Mouse (Mus musculus) liver, postnatal 0 days (tissue): ENCODE results near the gene Hmgcs2. TPM values are rescaled to one million over a fixed set of nuclear protein-coding genes. Genes with fewer than 3 reads are reported as not detected.

Source experiments
- ATAC-seq: fragments of 200-750 bp; cut with Nextera tagmentation; 2 replicates; pipeline ENCODE4 v1.8.0; 2017; ENCODE audit warnings: mild to moderate bottlenecking, moderate library complexity
- DNase-seq: peaks from one replicate; pipeline ENCODE4 v3.0.0-alpha.2; 2016
- H3K27ac ChIP-seq: fragments of 300-500 bp; sonication (generic); 2 replicates; pipeline ENCODE4 v1.5.1; 2014; ENCODE audit warnings: antibody characterized with exemption, moderate library complexity, mild to moderate bottlenecking, low read depth
- H3K27me3 ChIP-seq: fragments of 300-500 bp; sonication (generic); 2 replicates; pipeline ENCODE4 v1.6.1; 2014; ENCODE audit warnings: low read length, control low read depth, mixed read lengths; ENCODE audit not compliant: insufficient read depth
- H3K36me3 ChIP-seq: fragments of 300-500 bp; sonication (generic); replicated peaks from 2 replicates; pipeline ENCODE4 v1.6.1; 2014; ENCODE audit warnings: mild to moderate bottlenecking, control low read depth, low read length, moderate library complexity, mixed read lengths; ENCODE audit not compliant: insufficient read depth
- H3K4me1 ChIP-seq: fragments of 300-500 bp; sonication (generic); 2 replicates; pipeline ENCODE4 v1.6.1; 2014; ENCODE audit warnings: antibody characterized with exemption, mild to moderate bottlenecking, control low read depth; ENCODE audit not compliant: insufficient read depth
- H3K4me2 ChIP-seq: fragments of 300-500 bp; sonication (generic); 2 replicates; pipeline ENCODE4 v1.6.1; 2014; ENCODE audit warnings: low read depth, mild to moderate bottlenecking, low read length, moderate library complexity, mixed read lengths
- H3K4me3 ChIP-seq: fragments of 300-500 bp; sonication (generic); 2 replicates; pipeline ENCODE4 v1.5.1; 2014; ENCODE audit warnings: low read depth, low read length
- H3K9ac ChIP-seq: fragments of 300-500 bp; sonication (generic); replicated peaks from 2 replicates; pipeline ENCODE4 v1.6.1; 2014; ENCODE audit warnings: mild to moderate bottlenecking, moderate library complexity
- H3K9me3 ChIP-seq: fragments of 300-500 bp; sonication (generic); 2 replicates; pipeline ENCODE4 v1.6.1; 2016; ENCODE audit warnings: mild to moderate bottlenecking, control low read depth, low read length, mixed read lengths
- CTCF ChIP-seq: sonication (generic); IDR thresholded peaks from 2 replicates; pipeline ENCODE4 v1.5.1; 2016; ENCODE audit warnings: antibody characterized with exemption, low read depth
- EP300 ChIP-seq: IDR thresholded peaks from 2 replicates; pipeline ENCODE4 v1.6.1; 2016; ENCODE audit warnings: antibody characterized with exemption, low read depth, mild to moderate bottlenecking
- WGBS: fragments of 180-500 bp; shearing (Covaris S2); extraction: QIAGEN DNeasy Blood & Tissue Kit; methylation state at CpG from one replicate; pipeline ENCODE4 v1.1.7; 2014; ENCODE audit not compliant: insufficient replicate concordance; 5-methylcytosine and 5-hydroxymethylcytosine counted together
- polyA plus RNA-seq: library from polyadenylated mRNA; unstranded; fragments of >200 nt; fragmentation: Nextera tagmentation; extraction: Ambion mirVana; gene quantifications from 2 replicates; pipeline ENCODE4 v1.2.1, GENCODE M21; 2015

Gene Hmgcs2
- polyA plus RNA-seq, 1 experiment from 2014 or later, result 1,631 TPM

- H3K27me3 ChIP-seq, result no peaks in the 10 kb centered on the region
- peaks cover 21% of the 10 kb centered on the region for H3K36me3 ChIP-seq
- ATAC-seq (peak; percentile 58), DNase-seq (no peak)
- no peaks in the 10 kb centered on the region for H3K9me3 ChIP-seq
- no peak overlapping the region for H3K4me2 ChIP-seq
- 58% methylated on average over 5 of the region's 5 CpGs for WGBS
- TF ChIP-seq EP300 (no peak), CTCF (no peak)
- no peak overlapping the region for H3K9ac ChIP-seq
- no peak overlapping the region for H3K4me3 ChIP-seq
- H3K27ac ChIP-seq, result no peak overlapping the region
- no peaks in the 10 kb centered on the region for H3K4me1 ChIP-seq
Measured at GRCm38 (mm10) chr3:98322209-98322608, 42.0 kb downstream of the Hmgcs2 start.

- no peak for ATAC-seq
- DNase-seq, result no peak
Measured at GRCm38 (mm10) chr3:98324235-98324634, 44.0 kb downstream of the Hmgcs2 start.

DNA sequence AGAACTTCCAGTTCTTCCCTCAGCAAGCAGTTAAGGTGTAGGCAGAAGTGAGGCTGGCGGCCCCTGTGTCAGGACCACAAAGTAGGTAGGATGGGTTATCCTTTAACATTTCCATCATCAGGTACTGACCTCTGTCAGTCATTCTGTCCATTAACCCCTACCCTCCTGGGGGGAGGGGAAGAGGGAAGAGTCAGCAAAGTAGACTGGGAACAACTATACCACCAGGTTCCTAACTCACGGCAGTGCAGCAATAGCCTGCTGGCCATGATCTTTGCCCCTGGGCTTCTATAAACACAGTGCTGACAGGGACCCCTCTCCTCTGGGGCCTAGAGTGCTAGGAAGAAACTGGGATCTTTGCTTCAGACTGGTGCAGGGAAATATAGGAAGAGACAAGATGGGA, 53.8 kb downstream of the Hmgcs2 start:
- peak; percentile 7; the same call in 1 of the 2 replicates for ATAC-seq

More at GRCm38 (mm10) chr3:98324235-98324634, 44.0 kb downstream of the Hmgcs2 start:
- no peaks in the 10 kb centered on the region for H3K4me1 ChIP-seq
- H3K4me3 ChIP-seq, result no peak overlapping the region
- 73% methylated on average over 9 of the region's 9 CpGs for WGBS
- no peak overlapping the region for H3K27ac ChIP-seq
- no peaks in the 10 kb centered on the region for H3K27me3 ChIP-seq
- H3K4me2 ChIP-seq, result no peak overlapping the region
- H3K36me3 ChIP-seq, result peaks cover 16% of the 10 kb centered on the region
- TF ChIP-seq CTCF, result no peak
- TF ChIP-seq EP300, result no peak
- H3K9me3 ChIP-seq, result no peaks in the 10 kb centered on the region
- no peak overlapping the region for H3K9ac ChIP-seq

GRCm38 (mm10) chr3:98335331-98335730, 55.1 kb downstream of the Hmgcs2 start:
- peaks cover 38% of the 10 kb centered on the region for H3K4me1 ChIP-seq
- no peak for ATAC-seq
- H3K27ac ChIP-seq, result peak overlapping the region; percentile 5; the same call in 1 of the 2 replicates
- H3K36me3 ChIP-seq, result no peaks in the 10 kb centered on the region
- H3K4me3 ChIP-seq, result no peak overlapping the region
- H3K9me3 ChIP-seq, result no peaks in the 10 kb centered on the region
- DNase-seq, result no peak
- no peak for TF ChIP-seq EP300
- no peak for TF ChIP-seq CTCF
- no peak overlapping the region for H3K9ac ChIP-seq
- peak overlapping the region; percentile 40; the same call in 1 of the 2 replicates for H3K4me2 ChIP-seq
- H3K27me3 ChIP-seq, result no peaks in the 10 kb centered on the region

More for the DNA sequence above, 53.8 kb downstream of the Hmgcs2 start:
- WGBS, result 75% methylated on average over 2 of the region's 2 CpGs
- no peak overlapping the region for H3K4me3 ChIP-seq
- H3K9ac ChIP-seq, result no peak overlapping the region
- DNase-seq, result no peak
- no peaks in the 10 kb centered on the region for H3K9me3 ChIP-seq
- no peak overlapping the region for H3K27ac ChIP-seq
- H3K4me2 ChIP-seq, result no peak overlapping the region
- no peaks in the 10 kb centered on the region for H3K27me3 ChIP-seq
- TF ChIP-seq CTCF (no peak), EP300 (no peak)
- peaks cover 35% of the 10 kb centered on the region for H3K4me1 ChIP-seq
- no peaks in the 10 kb centered on the region; the same call in 1 of the 2 replicates for H3K36me3 ChIP-seq

GRCm38 (mm10) chr3:98335886-98336285, 55.7 kb downstream of the Hmgcs2 start:
- H3K4me2 ChIP-seq, result peak overlapping the region; percentile 40; the same call in 1 of the 2 replicates
- H3K4me3 ChIP-seq, result no peak overlapping the region
- H3K9ac ChIP-seq, result no peak overlapping the region
- H3K27ac ChIP-seq, result 0 out of 2 replicates have a peak overlapping the region, but pooled peaks have one; percentile 16
- H3K9me3 ChIP-seq, result no peaks in the 10 kb centered on the region
- 27% methylated on average over 7 of the region's 7 CpGs for WGBS
- no peak for TF ChIP-seq EP300
- TF ChIP-seq CTCF, result no peak
- ATAC-seq (peak; percentile 22; the same call in 1 of the 2 replicates), DNase-seq (no peak)
- no peaks in the 10 kb centered on the region for H3K27me3 ChIP-seq
- H3K36me3 ChIP-seq, result no peaks in the 10 kb centered on the region
- H3K4me1 ChIP-seq, result peaks cover 38% of the 10 kb centered on the region

DNA sequence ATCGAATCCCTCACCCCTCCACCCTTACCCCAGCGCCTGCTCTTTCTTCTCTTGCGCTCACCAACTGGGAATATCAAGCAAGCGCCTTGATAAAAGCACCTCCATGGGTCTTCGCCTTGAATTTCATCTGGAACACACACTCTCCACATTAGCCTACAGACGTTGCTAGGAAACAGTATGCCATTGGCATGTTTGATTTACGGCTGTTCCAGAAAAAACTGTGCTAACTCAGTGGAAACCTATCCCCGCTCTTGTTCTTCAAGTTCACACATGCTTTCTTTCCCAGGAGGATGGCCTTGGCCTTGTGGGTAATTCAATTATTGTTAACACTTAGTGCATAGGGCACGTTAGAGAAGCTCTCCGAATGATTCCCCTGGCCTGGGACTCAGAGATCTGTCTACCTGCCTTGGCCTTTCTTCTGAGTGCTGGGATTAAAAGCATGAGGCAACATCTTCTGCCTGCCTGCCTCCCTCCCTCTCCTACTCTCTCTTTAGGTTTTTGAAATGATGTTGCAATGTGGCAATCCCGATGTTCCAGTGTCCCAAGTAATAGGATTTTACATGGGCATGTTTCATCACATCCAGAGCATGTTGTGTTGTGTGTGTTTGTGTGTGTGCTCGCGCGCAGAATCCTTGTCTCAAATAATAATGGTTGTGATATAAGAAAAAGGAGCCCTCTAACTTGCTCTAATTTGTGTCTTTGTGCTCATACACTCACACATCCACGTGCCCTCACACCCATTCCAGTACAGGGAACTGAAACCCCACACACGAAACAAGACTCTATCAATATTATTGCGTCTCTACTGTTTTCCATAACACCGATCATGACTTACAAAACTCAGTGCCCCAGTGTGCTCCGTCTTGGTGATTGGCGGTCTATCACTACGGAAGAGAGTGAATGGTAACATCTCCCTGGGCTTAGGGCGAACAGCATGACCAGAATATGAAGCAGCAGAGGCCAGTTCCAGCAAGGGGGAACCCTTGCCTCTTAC, 56.7 kb downstream of the Hmgcs2 start:
- no peak overlapping the region for H3K9ac ChIP-seq
- H3K4me3 ChIP-seq, result no peak overlapping the region
- peaks cover 38% of the 10 kb centered on the region for H3K4me1 ChIP-seq

More for the DNA sequence above, 56.7 kb downstream of the Hmgcs2 start:
- Histone ChIP-seq H3K36me3 (no peaks in the 10 kb centered on the region), H3K27me3 (no peaks in the 10 kb centered on the region), H3K4me2 (peak overlapping the region; percentile 88), H3K9me3 (no peaks in the 10 kb centered on the region), H3K27ac (no peak overlapping the region; the same call in 1 of the 2 replicates)
- WGBS, result 55% methylated on average over 22 of the region's 22 CpGs
- ATAC-seq, result peak; percentile 24; the same call in 1 of the 2 replicates
- DNase-seq, result no peak
- no peak for TF ChIP-seq EP300
- TF ChIP-seq CTCF, result no peak
